In the genomic region with DNA sequence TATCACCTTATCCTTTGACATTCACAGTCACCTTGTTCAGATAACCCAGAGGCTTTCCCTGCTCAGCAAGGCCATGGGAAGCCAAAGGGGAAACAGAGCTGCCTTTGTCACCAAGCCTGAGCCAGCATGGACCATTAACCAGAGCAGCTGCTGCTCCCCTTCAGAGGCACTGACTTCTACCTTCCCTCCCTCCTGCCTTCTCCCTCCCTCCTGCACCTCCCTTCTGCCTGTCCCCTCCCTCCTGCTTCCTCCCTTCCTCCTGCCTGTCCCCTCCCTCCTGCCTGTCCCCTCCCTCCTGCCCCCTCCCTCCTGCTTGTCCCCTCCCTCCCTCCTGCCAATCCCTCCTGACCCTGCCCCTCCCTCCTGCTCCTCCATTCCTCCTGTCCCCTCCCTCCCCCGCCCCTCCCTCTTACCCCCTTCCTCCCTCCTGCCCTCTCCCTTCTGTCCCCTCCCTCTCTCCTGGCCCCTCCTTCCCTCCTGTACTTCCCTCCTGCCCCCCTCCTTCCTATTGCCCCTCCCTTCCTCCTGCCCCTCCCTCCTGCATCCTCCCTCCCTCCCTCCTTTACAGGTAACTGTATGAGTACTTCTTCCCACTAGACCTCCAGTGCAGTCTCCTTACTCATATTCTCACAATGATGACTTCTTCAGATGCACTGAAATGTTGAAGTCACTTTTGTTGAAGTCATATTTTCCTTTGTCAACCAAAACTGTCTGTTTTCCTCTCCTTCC, we compare ENCODE assay signal across 12 mouse cellular contexts. TPM values are rescaled to one million over a fixed set of nuclear protein-coding genes. Genes with fewer than 3 reads are reported as not detected.
DNase-seq lines count a peak whose midpoint lies in the region; ATAC-seq and TF ChIP-seq lines count a peak whose summit lies in the region.
"Had no signal": no experiment of that assay in that cellular context is flagged by ENCODE, and none has a peak within 500 bp of the region (broad histone marks: within the 10 kb centered on the region; RNA-seq: fewer than 3 reads in every experiment).

No protein-coding gene starts in this region.

- H3K36me3 ChIP-seq in liver, embryonic 13.5 days = no peaks in the 10 kb centered on the region
- no peaks in the 10 kb centered on the region for H3K36me3 ChIP-seq in liver, embryonic 12.5 days
- no peaks in the 10 kb centered on the region for H3K36me3 ChIP-seq in CH12.LX (replicated peaks in 1 of 2; ENCODE audit: control insufficient read depth in 1 of 2, insufficient read depth in 1 of 2, low read length in 1 of 2)
- no peaks in the 10 kb centered on the region for H3K36me3 ChIP-seq in intestine, embryonic 16.5 days (ENCODE audit: control insufficient read depth, insufficient read depth, low read length)
- H3K36me3 ChIP-seq: heart, embryonic 12.5 days had no signal

- no peaks in the 10 kb centered on the region for H3K9me3 ChIP-seq in liver, embryonic 13.5 days (replicated peaks)
- no peaks in the 10 kb centered on the region for H3K9me3 ChIP-seq in liver, embryonic 12.5 days (replicated peaks)
- H3K9me3 ChIP-seq in CH12.LX (replicated peaks; ENCODE audit: low read length) = no peaks in the 10 kb centered on the region
- no peaks in the 10 kb centered on the region for H3K9me3 ChIP-seq in intestine, embryonic 16.5 days (ENCODE audit: control insufficient read depth, low read length)

- H3K4me3 ChIP-seq in liver, embryonic 13.5 days (replicated peaks) = no peak overlapping the region
- no peak overlapping the region for H3K4me3 ChIP-seq in liver, embryonic 12.5 days
- H3K4me3 ChIP-seq in CH12.LX (replicated peaks in 1 of 3; ENCODE audit: low read depth in 2 of 3, low read length in 2 of 3, poor library complexity in 1 of 3) = no peak overlapping the region
- no peak overlapping the region for H3K4me3 ChIP-seq in intestine, embryonic 16.5 days (ENCODE audit: low read length)
- H3K4me3 ChIP-seq: heart, embryonic 12.5 days had no signal

- no peak for TF ChIP-seq RAD21 in CH12.LX (IDR thresholded peaks at IDR 0.05; ENCODE audit: low read depth, low read length)

- H3K9ac ChIP-seq in liver, embryonic 13.5 days = no peak overlapping the region
- H3K9ac ChIP-seq in liver, embryonic 12.5 days = no peak overlapping the region
- no peak overlapping the region for H3K9ac ChIP-seq in CH12.LX (ENCODE audit: insufficient read depth, low read depth)
- H3K9ac ChIP-seq in intestine, embryonic 16.5 days (ENCODE audit: low read depth, low read length) = no peak overlapping the region
- H3K9ac ChIP-seq: heart, embryonic 12.5 days had no signal

- H3K27ac ChIP-seq in liver, embryonic 13.5 days = no peak overlapping the region
- H3K27ac ChIP-seq in liver, embryonic 12.5 days = no peak overlapping the region
- no peak overlapping the region for H3K27ac ChIP-seq in CH12.LX (ENCODE audit: insufficient read depth, low read depth)
- no peak overlapping the region for H3K27ac ChIP-seq in intestine, embryonic 16.5 days (ENCODE audit: low read length)

- peaks cover 4% of the 10 kb centered on the region; the same call in 1 of the 2 replicates for H3K4me1 ChIP-seq in liver, embryonic 13.5 days (replicated peaks)
- H3K4me1 ChIP-seq in liver, embryonic 12.5 days = no peaks in the 10 kb centered on the region
- H3K4me1 ChIP-seq in CH12.LX (ENCODE audit: control insufficient read depth in 1 of 2, insufficient read depth in 2 of 2) = peaks cover 2 to 7% of the 10 kb centered on the region in 2 experiments; a peak in 2 of 4 replicates
- H3K4me1 ChIP-seq in intestine, embryonic 16.5 days (ENCODE audit: control insufficient read depth, insufficient read depth, low read length) = no peaks in the 10 kb centered on the region

- peaks cover 12% of the 10 kb centered on the region for H3K27me3 ChIP-seq in liver, embryonic 13.5 days
- peaks cover 8% of the 10 kb centered on the region for H3K27me3 ChIP-seq in liver, embryonic 12.5 days (replicated peaks)
- peaks cover 1% of the 10 kb centered on the region for H3K27me3 ChIP-seq in CH12.LX (replicated peaks)
- 0 out of 2 replicates have a peak, but pooled peaks cover 2% of the 10 kb centered on the region for H3K27me3 ChIP-seq in intestine, embryonic 16.5 days (replicated peaks; ENCODE audit: control insufficient read depth, insufficient read depth, low read length)
- H3K27me3 ChIP-seq: heart, embryonic 12.5 days had no signal

- intact Hi-C loops in left cerebral cortex, postnatal 36 days (cut with DNase I) = no loop called here

- 0 out of 2 replicates have a peak, but pooled peaks have one; percentile 9 for TF ChIP-seq EP300 in CH12.LX (IDR thresholded peaks at IDR 0.05; ENCODE audit: low read length)

- no peak for TF ChIP-seq CTCF in CH12.LX (conservative IDR thresholded peaks at IDR 0.05 in 1 of 2, IDR thresholded peaks at IDR 0.05 in 1 of 2; ENCODE audit: low read depth in 2 of 2, low read length in 2 of 2)

- no peak for DNase-seq in liver, embryonic 13.5 days
- DNase-seq in CH12.LX (ENCODE audit: extremely low read depth) (no peak), MEL-GATA-1-ER (ENCODE audit: extremely low read depth, low read depth) (peak; percentile 41)
- DNase-seq in urinary bladder, postnatal 14 days (ENCODE audit: low spot score) = no peak
- DNase-seq in left cerebral cortex, postnatal 36 days (ENCODE audit: low spot score in 2 of 2) = no peak
- no peak for DNase-seq in spleen, postnatal 36 days (ENCODE audit: low spot score in 2 of 2)
- DNase-seq: adrenal gland, postnatal 14 days; cerebellum, adult 11-12 months had no signal

- TF ChIP-seq POLR2A in CH12.LX (IDR thresholded peaks at IDR 0.05; ENCODE audit: low read depth, low read length) = no peak

- WGBS in liver, embryonic 13.5 days (ENCODE audit: insufficient replicate concordance) = no CpG with 5 or more reads among the region's 1 CpGs
- 20% methylated on average over 1 of the region's 1 CpGs for WGBS in liver, embryonic 12.5 days (ENCODE audit: insufficient replicate concordance)
- WGBS in intestine, embryonic 16.5 days = 14% methylated on average over 1 of the region's 1 CpGs

- no peak overlapping the region for H3K4me2 ChIP-seq in liver, embryonic 13.5 days
- no peak overlapping the region for H3K4me2 ChIP-seq in liver, embryonic 12.5 days
- H3K4me2 ChIP-seq in CH12.LX (ENCODE audit: insufficient read depth, low read depth, poor library complexity, severe bottlenecking) = no peak overlapping the region
- no peak overlapping the region for H3K4me2 ChIP-seq in intestine, embryonic 16.5 days (ENCODE audit: low read depth, low read length)
- H3K4me2 ChIP-seq: heart, embryonic 12.5 days had no signal

- H3K79me2 ChIP-seq in CH12.LX (replicated peaks; ENCODE audit: control insufficient read depth, extremely low read depth, insufficient read depth, poor library complexity, severe bottlenecking) = no peaks in the 10 kb centered on the region

- ATAC-seq in liver, embryonic 13.5 days (ENCODE audit: low read depth) = 0 out of 2 replicates have a peak, but pooled peaks have one; percentile 23
- ATAC-seq in liver, embryonic 12.5 days = no peak; the same call in 1 of the 2 replicates
- peak; percentile 88 for ATAC-seq in intestine, embryonic 16.5 days

- dilution Hi-C loops in CH12.LX (cut with MboI; ENCODE audit: extremely low pct_ligation_motif_present, extremely low pct_unique_long_range_greater_than_20kb, low sequenced_read_pairs) = no loop called here

- in situ Hi-C loops in CH12.LX (cut with MboI; ENCODE audit: low pct_ligation_motif_present, low pct_unique_long_range_greater_than_20kb, low sequenced_read_pairs) = no loop called here

TF ChIP-seq in CH12.LX, 34 proteins besides CTCF, POLR2A, EP300 and RAD21:
- TF ChIP-seq JUND (conservative IDR thresholded peaks at IDR 0.05; ENCODE audit: low read depth, low read length) = peak; percentile 32; the same call in 1 of the 2 replicates
- TF ChIP-seq GABPA (IDR thresholded peaks at IDR 0.05; ENCODE audit: insufficient replicate concordance, low read depth, low read length) = no peak
- peak; percentile 53; the same call in 1 of the 2 replicates for TF ChIP-seq ETS1 (conservative IDR thresholded peaks at IDR 0.05; ENCODE audit: low read depth, low read length)
TF ChIP-seq in CH12.LX: peak in this region for 2.

RNA-seq across cellular contexts. Expression of a gene that starts 22.7 kb away (rescaled TPM):
- polyA plus RNA-seq in liver, embryonic 13.5 days (2015; fragmentation: Nextera tagmentation; extraction: Ambion mirVana) = not detected in 2 replicates
- not detected in 2 replicates for polyA plus RNA-seq in liver, embryonic 12.5 days (2016; fragmentation: Nextera tagmentation; extraction: Ambion mirVana)
- total RNA-seq in CH12.LX (2012; rRNA removed) = not detected in 2 replicates
- total RNA-seq in CH12.LX (2014; rRNA removed) = not detected in 2 replicates
- not detected in 2 replicates for polyA plus RNA-seq in CH12.LX (2012; ENCODE audit: insufficient read length, low read depth)
- not detected in 2 replicates for polyA plus RNA-seq in intestine, embryonic 16.5 days (2015; fragmentation: Nextera tagmentation; extraction: Ambion mirVana)
- total RNA-seq in left cerebral cortex, postnatal 36 days (2021) = not detected
- polyA plus RNA-seq: heart, embryonic 12.5 days; small intestine, adult 2 months had no signal

RNA-seq across cellular contexts. Expression of a gene that starts 52.0 kb away (rescaled TPM):
- polyA plus RNA-seq in liver, embryonic 13.5 days (2015; fragmentation: Nextera tagmentation; extraction: Ambion mirVana) = 2.0 and 2.8 TPM in 2 replicates
- polyA plus RNA-seq in liver, embryonic 12.5 days (2016; fragmentation: Nextera tagmentation; extraction: Ambion mirVana) = 3.9 TPM in 2 replicates
- total RNA-seq in CH12.LX (2012; rRNA removed) (0.04 TPM in 1 of 2 replicates, not detected in the other), CH12.LX (2014; rRNA removed) (not detected in 2 replicates)
- polyA plus RNA-seq in CH12.LX (2012; ENCODE audit: insufficient read length, low read depth) = not detected in 2 replicates
- 6.1 and 7.4 TPM in 2 replicates for polyA plus RNA-seq in intestine, embryonic 16.5 days (2015; fragmentation: Nextera tagmentation; extraction: Ambion mirVana)
- total RNA-seq in left cerebral cortex, postnatal 36 days (2021) = 10 to 100 TPM; 32.1 to 38.1 TPM
